Mouse (Mus musculus) small intestine, adult 2 months (tissue): ENCODE measurements around the gene Ascc3. TPM values are rescaled to one million over a fixed set of nuclear protein-coding genes. Genes with fewer than 3 reads are reported as not detected.

ENCODE experiments used
- H3K27ac ChIP-seq: fragments of 200-500 bp; 2 replicates; pipeline ENCODE4 v1.5.1; 2012; ENCODE audit warnings: low read depth, low read length, control low read depth, inconsistent platforms; ENCODE audit not compliant: insufficient read depth
- H3K27me3 ChIP-seq: fragments of 200-500 bp; 2 replicates; pipeline ENCODE4 v1.6.1; 2012; ENCODE audit warnings: mild to moderate bottlenecking, moderate library complexity, low read length, inconsistent platforms; ENCODE audit not compliant: control insufficient read depth, insufficient read depth
- H3K36me3 ChIP-seq: fragments of 200-500 bp; 2 replicates; pipeline ENCODE4 v1.6.1; 2012; ENCODE audit warnings: mild to moderate bottlenecking, low read length, control low read depth, inconsistent platforms; ENCODE audit not compliant: control insufficient read depth, insufficient read depth
- H3K4me1 ChIP-seq: fragments of 200-500 bp; 2 replicates; pipeline ENCODE4 v1.6.1; 2012; ENCODE audit warnings: low read length, inconsistent platforms, mixed read lengths; ENCODE audit not compliant: control insufficient read depth, insufficient read depth, insufficient read length
- H3K4me3 ChIP-seq: fragments of 200-500 bp; 2 replicates; pipeline ENCODE4 v1.5.1; 2012; ENCODE audit warnings: low read depth, mild to moderate bottlenecking, control low read depth, inconsistent platforms, low read length, moderate library complexity
- CTCF ChIP-seq: fragments of 200-500 bp; IDR thresholded peaks from 2 replicates; pipeline ENCODE4 v1.5.1; 2012; ENCODE audit warnings: low read depth, mild to moderate bottlenecking, control low read depth, inconsistent platforms, low read length, moderate library complexity, mixed read lengths; ENCODE audit not compliant: insufficient replicate concordance, insufficient read length; ENCODE audit errors: extremely low read depth
- POLR2A ChIP-seq: fragments of 200-500 bp; IDR thresholded peaks from 2 replicates; pipeline ENCODE4 v1.6.1; 2012; ENCODE audit warnings: low read depth, mild to moderate bottlenecking, control low read depth, inconsistent platforms, low read length, moderate library complexity
- WGBS: fragments of 180-500 bp; shearing (Covaris S2); methylation state at CpG from one replicate; pipeline ENCODE4 v1.1.7; 2018; 5-methylcytosine and 5-hydroxymethylcytosine counted together
- polyA plus RNA-seq: library from polyadenylated mRNA; depleted of rRNA; stranded (reverse); fragments of >200 nt; gene quantifications from 2 replicates; pipeline ENCODE4 v1.2.3, GENCODE M21; 2012

Ascc3 gene
- polyA plus RNA-seq, 1 experiment = 14.9 TPM

- Histone ChIP-seq H3K27ac (no peak overlapping the region), H3K4me3 (no peak overlapping the region), H3K27me3 (no peaks in the 10 kb centered on the region), H3K4me1 (no peaks in the 10 kb centered on the region), H3K36me3 (0 out of 2 replicates have a peak, but pooled peaks cover 3% of the 10 kb centered on the region)
- no peak for TF ChIP-seq POLR2A
- TF ChIP-seq CTCF = no peak
- WGBS = 18% methylated on average over 1 of the region's 1 CpGs
These were observed 33.4 kb downstream of the Ascc3 start for GRCm38 (mm10) chr10:50625874-50626273.

- H3K27ac ChIP-seq = no peak overlapping the region
- TF ChIP-seq CTCF = no peak
- TF ChIP-seq POLR2A = no peak
- no peaks in the 10 kb centered on the region for H3K27me3 ChIP-seq
- H3K4me3 ChIP-seq = no peak overlapping the region
- no peaks in the 10 kb centered on the region; the same call in 1 of the 2 replicates for H3K4me1 ChIP-seq
- H3K36me3 ChIP-seq = peaks cover 7% of the 10 kb centered on the region
- 71% methylated on average over 1 of the region's 1 CpGs for WGBS
These were observed 47.1 kb downstream of the Ascc3 start for GRCm38 (mm10) chr10:50639607-50640006.

GRCm38 (mm10) chr10:50650612-50651011 lies 58.1 kb downstream of the Ascc3 start:
- whole genome bisulfite sequencing = 88% methylated on average over 8 of the region's 8 CpGs
- Histone ChIP-seq H3K27ac (no peak overlapping the region), H3K27me3 (no peaks in the 10 kb centered on the region), H3K4me3 (no peak overlapping the region), H3K4me1 (no peaks in the 10 kb centered on the region), H3K36me3 (peaks cover 20% of the 10 kb centered on the region)
- no peak for TF ChIP-seq CTCF
- TF ChIP-seq POLR2A = no peak

- Histone ChIP-seq H3K36me3 (peaks cover 20% of the 10 kb centered on the region), H3K4me3 (no peak overlapping the region), H3K27ac (no peak overlapping the region), H3K4me1 (no peaks in the 10 kb centered on the region), H3K27me3 (no peaks in the 10 kb centered on the region)
- TF ChIP-seq POLR2A (no peak), CTCF (no peak)
- 99% methylated on average over 3 of the region's 3 CpGs for WGBS
These were observed 61.1 kb downstream of the Ascc3 start for GRCm38 (mm10) chr10:50653551-50653950.

- H3K4me3 ChIP-seq = no peak overlapping the region
- no peaks in the 10 kb centered on the region for H3K27me3 ChIP-seq
- H3K36me3 ChIP-seq = peaks cover 12% of the 10 kb centered on the region
- TF ChIP-seq POLR2A (no peak), CTCF (no peak)
- no peaks in the 10 kb centered on the region for H3K4me1 ChIP-seq
- H3K27ac ChIP-seq = no peak overlapping the region
- 43% methylated on average over 1 of the region's 1 CpGs for WGBS
These were observed 64.9 kb downstream of the Ascc3 start for GRCm38 (mm10) chr10:50657352-50657751.

GRCm38 (mm10) chr10:50671517-50671916 lies 79.0 kb downstream of the Ascc3 start:
- H3K36me3 ChIP-seq = peaks cover 1% of the 10 kb centered on the region; the same call in 1 of the 2 replicates
- H3K27me3 ChIP-seq = no peaks in the 10 kb centered on the region
- WGBS = 91% methylated on average over 5 of the region's 5 CpGs
- no peak overlapping the region for H3K4me3 ChIP-seq
- H3K27ac ChIP-seq = no peak overlapping the region
- TF ChIP-seq POLR2A (no peak), CTCF (no peak)
- no peaks in the 10 kb centered on the region for H3K4me1 ChIP-seq

GRCm38 (mm10) chr10:50690324-50690723 lies 97.9 kb downstream of the Ascc3 start:
- Histone ChIP-seq H3K27ac (no peak overlapping the region), H3K36me3 (peaks cover 4% of the 10 kb centered on the region), H3K27me3 (no peaks in the 10 kb centered on the region), H3K4me3 (no peak overlapping the region), H3K4me1 (no peaks in the 10 kb centered on the region)
- no peak for TF ChIP-seq POLR2A
- no peak for TF ChIP-seq CTCF
